Mouse (Mus musculus): ENCODE data around the gene Tnr.

DNA sequence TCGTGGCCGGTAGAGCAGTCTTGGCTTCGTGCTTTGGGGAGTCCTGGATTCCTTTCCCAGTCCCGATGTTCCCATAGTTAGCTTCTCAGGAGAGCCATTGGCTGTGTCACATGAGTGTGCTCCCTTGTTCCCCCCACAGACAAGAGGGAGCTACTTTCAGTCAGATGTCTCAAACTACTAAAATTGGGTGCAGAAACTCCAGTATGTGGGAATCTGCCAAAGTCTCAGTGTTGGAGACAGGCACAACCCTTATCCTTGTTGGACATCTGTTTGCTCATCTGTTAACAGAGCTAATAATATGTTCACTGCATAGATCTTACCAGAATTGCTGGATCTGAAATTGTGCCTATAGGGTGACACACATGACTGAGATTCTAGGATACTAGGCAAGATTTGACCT is 21.7 kb upstream of the Tnr start:
- TF ChIP-seq CTCF (IDR thresholded peaks at IDR 0.05; ENCODE audit: borderline replicate concordance, extremely low read depth, insufficient read depth, insufficient read length): no peak
- no peak for TF ChIP-seq POLR2A (IDR thresholded peaks at IDR 0.05; ENCODE audit: borderline replicate concordance, extremely low read depth, insufficient read depth, insufficient read length, poor library complexity, severe bottlenecking)
